Mouse (Mus musculus) bone marrow, adult 2 months (tissue): Measurements from ENCODE around the gene Slc34a2. TPM values are rescaled to one million over a fixed set of nuclear protein-coding genes. Genes with fewer than 3 reads are reported as not detected.

ENCODE experiments used
- H3K27ac ChIP-seq: fragments of 200-500 bp; 2 replicates; pipeline ENCODE4 v1.5.1; 2012; ENCODE audit warnings: low read depth, mild to moderate bottlenecking, control low read depth, inconsistent platforms, low read length; ENCODE audit not compliant: control insufficient read depth, poor library complexity, insufficient read depth
- H3K4me1 ChIP-seq: fragments of 200-500 bp; 2 replicates; pipeline ENCODE4 v1.6.1; 2011; ENCODE audit warnings: low read length; ENCODE audit not compliant: control insufficient read depth, insufficient read depth
- H3K4me3 ChIP-seq: fragments of 200-500 bp; replicated peaks from 2 replicates; pipeline ENCODE3; 2011; ENCODE audit warnings: mild to moderate bottlenecking, low read depth, low read length, control low read depth; ENCODE audit not compliant: control insufficient read depth
- CTCF ChIP-seq: fragments of 200-500 bp; IDR thresholded peaks from 2 replicates; pipeline ENCODE4 v1.5.1; 2011; ENCODE audit warnings: low read length, control low read depth; ENCODE audit not compliant: control insufficient read depth, insufficient read depth
- POLR2A ChIP-seq: fragments of 200-500 bp; IDR thresholded peaks from 2 replicates; pipeline ENCODE4 v1.6.1; 2011; ENCODE audit warnings: low read depth, mild to moderate bottlenecking, control low read depth, low read length, borderline replicate concordance; ENCODE audit not compliant: control insufficient read depth
- WGBS: fragments of 180-500 bp; shearing (Covaris S2); methylation state at CpG from one replicate; pipeline ENCODE4 v1.1.7; 2018; 5-methylcytosine and 5-hydroxymethylcytosine counted together
- polyA plus RNA-seq: library from polyadenylated mRNA; stranded (reverse); fragments of >200 nt; gene quantifications from 2 replicates; pipeline ENCODE4 v1.2.4, GENCODE M21; 2011; ENCODE audit warnings: low replicate concordance; ENCODE audit not compliant: missing spikeins, insufficient read depth, insufficient read length

The Slc34a2 gene
- polyA plus RNA-seq, 1 experiment, result 0.87 TPM

- TF ChIP-seq POLR2A (no peak), CTCF (no peak)
- Histone ChIP-seq H3K27ac (no peak overlapping the region), H3K4me3 (no peak overlapping the region), H3K4me1 (no peaks in the 10 kb centered on the region)
- WGBS, result 77% methylated on average over 6 of the region's 6 CpGs
Observed at GRCm38 (mm10) chr5:52998097-52998760, 39.7 kb upstream of the Slc34a2 start.

DNA sequence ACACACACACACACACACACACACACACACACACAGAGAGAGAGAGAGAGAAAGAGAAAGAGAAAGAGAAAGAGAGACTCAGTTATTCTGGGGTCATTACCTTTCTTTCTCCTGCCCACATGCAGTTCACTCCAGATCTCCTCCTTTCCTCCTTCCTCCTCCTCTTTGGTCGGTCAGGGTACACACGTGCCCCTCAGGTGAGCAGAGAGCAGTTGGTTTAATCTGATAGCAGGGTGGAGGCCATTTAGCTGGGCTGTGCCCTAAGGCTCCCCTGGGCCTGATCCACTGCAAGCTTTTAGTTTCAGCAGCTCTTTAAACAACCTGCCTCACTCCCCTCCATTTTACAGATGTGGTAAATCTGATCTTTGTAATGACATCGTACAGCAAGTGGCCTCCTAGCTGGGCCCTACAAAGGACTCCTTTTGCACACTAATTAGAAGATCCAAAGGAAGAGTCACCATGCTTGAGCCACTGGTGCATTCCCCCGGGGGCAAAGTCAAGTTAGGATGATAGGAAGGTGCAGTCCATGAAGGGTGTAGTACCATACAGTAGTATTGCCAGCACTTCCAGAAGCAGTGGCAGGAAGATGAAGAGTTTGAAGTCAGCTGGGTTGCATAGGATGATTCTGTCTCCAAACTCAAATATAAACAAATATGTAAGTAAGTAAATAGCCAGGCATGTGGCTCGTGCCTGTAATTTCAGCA is 37.6 kb upstream of the Slc34a2 start:
- 72% methylated on average over 5 of the region's 5 CpGs for WGBS
- no peak overlapping the region for H3K27ac ChIP-seq
- H3K4me3 ChIP-seq, result no peak overlapping the region
- no peak for TF ChIP-seq POLR2A
- TF ChIP-seq CTCF, result no peak
- H3K4me1 ChIP-seq, result no peaks in the 10 kb centered on the region

- Histone ChIP-seq H3K27ac (no peak overlapping the region), H3K4me1 (no peaks in the 10 kb centered on the region), H3K4me3 (no peak overlapping the region)
- 84% methylated on average over 8 of the region's 8 CpGs for WGBS
- TF ChIP-seq CTCF, result no peak
- no peak for TF ChIP-seq POLR2A
Observed at GRCm38 (mm10) chr5:53002599-53003203, 35.2 kb upstream of the Slc34a2 start.

- TF ChIP-seq CTCF (no peak), POLR2A (no peak)
- Histone ChIP-seq H3K4me3 (no peak overlapping the region), H3K4me1 (no peaks in the 10 kb centered on the region), H3K27ac (no peak overlapping the region)
- 70% methylated on average over 4 of the region's 4 CpGs for WGBS
Observed at GRCm38 (mm10) chr5:53003495-53003894, 34.4 kb upstream of the Slc34a2 start.

GRCm38 (mm10) chr5:53003981-53004380 is 33.9 kb upstream of the Slc34a2 start:
- Histone ChIP-seq H3K4me3 (no peak overlapping the region), H3K27ac (no peak overlapping the region), H3K4me1 (no peaks in the 10 kb centered on the region)
- TF ChIP-seq CTCF (no peak), POLR2A (no peak)
- 84% methylated on average over 3 of the region's 3 CpGs for WGBS

DNA sequence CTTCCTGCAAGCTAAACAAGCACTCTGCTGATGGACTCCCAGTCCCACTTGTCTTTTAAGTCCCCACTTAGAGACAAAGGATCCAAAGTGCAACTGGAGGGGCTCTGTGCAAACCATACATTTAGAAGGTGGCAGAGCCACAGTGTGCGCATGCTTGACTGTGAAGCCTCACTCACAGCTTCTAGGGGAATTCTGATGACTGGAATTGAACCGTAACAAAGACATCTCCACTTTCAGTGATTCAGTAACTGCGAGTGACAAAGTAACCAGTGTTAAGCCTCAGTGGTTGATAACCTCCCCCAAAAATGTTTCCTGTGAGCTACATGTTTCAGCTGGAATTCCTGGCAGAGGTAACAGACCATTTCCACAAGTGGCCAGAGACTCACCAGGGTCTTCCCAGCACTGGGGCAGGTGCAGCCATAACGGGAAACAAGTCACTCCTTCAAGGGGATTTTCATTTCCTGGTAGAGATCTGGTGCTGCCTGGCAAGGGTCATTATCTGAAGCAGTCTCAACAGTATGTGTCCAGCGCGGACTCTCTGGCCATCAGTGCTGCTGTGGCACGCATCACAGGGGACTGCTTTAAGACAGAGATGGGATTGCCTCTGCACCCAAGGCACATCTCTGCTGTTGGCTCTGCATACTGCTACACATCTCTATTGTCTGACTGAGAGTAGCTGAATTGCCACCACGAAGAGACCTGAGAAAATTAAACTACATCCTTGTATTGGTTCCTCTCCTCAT is 28.7 kb upstream of the Slc34a2 start:
- H3K4me1 ChIP-seq, result no peaks in the 10 kb centered on the region
- 74% methylated on average over 8 of the region's 8 CpGs for WGBS
- TF ChIP-seq POLR2A (no peak), CTCF (no peak)

GRCm38 (mm10) chr5:53009770-53010133 is 28.1 kb upstream of the Slc34a2 start:
- TF ChIP-seq POLR2A (no peak), CTCF (no peak)
- H3K4me3 ChIP-seq, result no peak overlapping the region
- H3K27ac ChIP-seq, result no peak overlapping the region
- no peaks in the 10 kb centered on the region for H3K4me1 ChIP-seq
- WGBS, result 85% methylated on average over 4 of the region's 4 CpGs

More for the DNA sequence above, 28.7 kb upstream of the Slc34a2 start:
- no peak overlapping the region for H3K4me3 ChIP-seq
- no peak overlapping the region for H3K27ac ChIP-seq

GRCm38 (mm10) chr5:53011327-53011726 is 26.6 kb upstream of the Slc34a2 start:
- TF ChIP-seq POLR2A (no peak), CTCF (no peak)
- Histone ChIP-seq H3K4me1 (no peaks in the 10 kb centered on the region), H3K4me3 (no peak overlapping the region), H3K27ac (no peak overlapping the region)
- 88% methylated on average over 3 of the region's 3 CpGs for WGBS
